Mouse (Mus musculus) 416B (cell line): ENCODE measurements around the gene Krtap10-4.
"Not testable (repeated sequence)": the region's sequence is repeated elsewhere in the genome, so short reads cannot be mapped to it uniquely, and the experiment has no call there.

Experiments used
- DNase-seq: peaks from one replicate; pipeline ENCODE4 v3.0.0; 2011; ENCODE audit warnings: low read depth

Krtap10-4 gene

GRCm38 (mm10) chr10:77788621-77789020 lies 38.3 kb downstream of the Krtap10-4 start:
- DNase-seq: no peak

- not testable (repeated sequence) for DNase-seq
These were observed 39.0 kb downstream of the Krtap10-4 start, which contains the start of gene Gm7137 for GRCm38 (mm10) chr10:77787876-77788275. Gm7137 (minus strand) TSS chr10:77788200.

GRCm38 (mm10) chr10:77783396-77783795 lies 43.5 kb downstream of the Krtap10-4 start:
- DNase-seq: not testable (repeated sequence)

- DNase-seq: not testable (repeated sequence)
These were observed 44.5 kb downstream of the Krtap10-4 start, which contains the start of gene Gm3250 for GRCm38 (mm10) chr10:77782442-77782841. Gm3250 (minus strand) TSS chr10:77782542.

- not testable (repeated sequence) for DNase-seq
These were observed 50.1 kb downstream of the Krtap10-4 start, which contains the start of gene Gm7138 for GRCm38 (mm10) chr10:77776844-77777243. Gm7138 (minus strand) TSS chr10:77776944.
